Mouse (Mus musculus) right cerebral cortex, postnatal 36 days (tissue): ENCODE measurements around the gene Tas2r105.

ENCODE experiments used
- DNase-seq, 2 experiments: peaks; one replicate each; pipeline ENCODE4 v3.0.0; 2022; ENCODE audit warnings: low spot score in 2 of 2, mixed read lengths in 1 of 2

Gene Tas2r105

DNA sequence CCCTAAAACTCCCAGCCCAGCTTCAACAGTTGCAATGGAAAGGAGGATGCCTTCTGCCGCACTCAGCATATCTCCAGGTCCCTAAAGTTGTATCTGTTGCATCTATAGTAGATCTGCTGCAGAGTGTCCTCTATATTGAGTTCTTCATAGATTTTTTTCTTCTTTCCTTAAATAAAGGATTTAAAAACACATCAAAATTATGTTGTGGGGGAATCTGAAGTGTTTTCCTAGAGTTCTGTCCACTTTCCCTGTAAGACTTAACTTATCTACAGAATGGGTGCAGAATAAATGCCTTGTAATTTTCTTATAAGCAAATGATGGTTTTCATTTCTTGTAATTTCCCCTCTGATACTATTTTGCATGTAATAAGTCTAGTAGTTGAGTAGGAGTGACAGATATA lies at the start of gene Tas2r105:
TSS of gene Tas2r105 (minus strand) at position 101 of the 400 bp plus-strand sequence.
- DNase-seq = no peak

DNA sequence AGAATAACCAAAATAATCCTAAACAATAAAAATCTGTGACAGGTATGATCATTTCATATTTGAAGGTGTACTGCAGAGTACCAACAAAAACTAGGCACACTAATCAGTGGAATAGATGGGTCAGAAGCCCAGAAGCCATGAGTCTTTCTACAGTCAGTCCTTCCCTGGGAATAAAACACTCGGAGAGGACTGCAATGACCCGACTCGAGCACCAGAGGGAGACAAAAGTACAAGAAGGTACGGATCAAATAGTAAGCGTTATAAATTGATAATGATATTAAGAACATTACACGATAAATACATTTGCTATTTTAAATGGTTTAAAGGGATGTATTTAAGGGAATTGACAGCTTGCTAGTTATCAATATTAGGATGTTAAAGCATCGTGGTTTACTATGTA lies 25.5 kb upstream of the Tas2r105 start:
- DNase-seq = no peak

DNA sequence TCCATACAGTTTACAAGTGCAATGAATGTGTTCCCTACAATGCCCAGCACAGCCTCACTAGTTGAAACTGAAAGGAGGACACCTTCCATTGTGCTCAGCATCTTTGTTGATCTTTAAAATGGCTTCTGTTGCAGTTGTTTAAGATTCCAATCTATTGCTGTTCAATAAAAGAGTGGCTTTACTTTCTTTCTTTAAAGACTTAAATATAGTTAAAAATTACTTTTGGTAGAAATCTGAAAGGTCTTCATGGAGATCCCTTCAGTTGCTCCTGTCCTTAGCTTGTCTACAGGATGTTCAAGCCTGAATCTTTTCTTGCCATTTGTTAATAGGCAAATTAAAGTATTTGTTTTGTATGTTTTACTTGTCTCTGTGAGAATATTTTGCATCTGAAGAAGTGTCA lies 2.7 kb upstream of the Tas2r105 start, which contains the start of gene Tas2r114:
TSS of gene Tas2r114 (minus strand) at position 101 of the 400 bp plus-strand sequence.
- DNase-seq = no peak

DNA sequence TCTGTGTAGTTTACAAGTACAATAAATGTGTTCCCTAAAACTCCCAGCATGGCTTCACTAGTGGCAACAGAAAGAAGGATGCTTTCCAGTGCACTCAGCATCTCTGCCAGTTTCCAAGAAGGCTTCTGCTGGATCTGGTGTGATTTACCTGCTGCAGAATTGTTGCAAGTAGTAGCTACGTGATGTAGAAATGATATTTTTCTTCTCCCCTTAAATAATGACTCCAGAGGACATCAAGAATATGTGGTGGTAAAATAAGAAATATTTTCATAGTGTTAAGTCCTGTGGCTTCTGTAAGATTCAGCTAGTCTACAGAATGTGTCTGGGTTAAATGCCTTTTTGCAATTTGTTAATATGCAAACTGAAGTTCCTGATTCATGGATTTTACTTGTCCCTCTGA lies 1.7 kb downstream of the Tas2r105 start, which contains the start of gene Tas2r104:
TSS of gene Tas2r104 (minus strand) at position 101 of the 400 bp plus-strand sequence.
- no peak for DNase-seq

DNA sequence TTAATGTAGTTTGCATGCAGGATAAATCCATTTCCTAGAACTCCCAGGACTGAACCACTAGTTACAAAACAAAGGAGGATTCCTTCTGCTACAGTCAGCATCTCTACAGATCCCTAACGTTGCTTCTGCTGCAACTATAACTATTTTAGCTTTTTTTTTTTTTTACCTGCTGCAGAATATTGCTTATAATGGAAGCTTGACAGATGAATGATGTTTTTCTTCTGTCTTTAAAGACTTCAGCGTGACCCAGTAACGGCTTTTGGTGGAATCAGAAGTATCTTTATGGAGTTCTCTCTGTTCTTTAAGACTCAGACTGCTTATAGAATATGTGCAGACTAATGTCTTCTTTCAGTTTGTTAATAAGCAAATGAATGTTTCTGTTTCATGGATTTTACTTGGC lies 8.5 kb downstream of the Tas2r105 start, which contains the start of gene Tas2r106:
TSS of gene Tas2r106 (minus strand) at position 101 of the 400 bp plus-strand sequence.
- DNase-seq = no peak

DNA sequence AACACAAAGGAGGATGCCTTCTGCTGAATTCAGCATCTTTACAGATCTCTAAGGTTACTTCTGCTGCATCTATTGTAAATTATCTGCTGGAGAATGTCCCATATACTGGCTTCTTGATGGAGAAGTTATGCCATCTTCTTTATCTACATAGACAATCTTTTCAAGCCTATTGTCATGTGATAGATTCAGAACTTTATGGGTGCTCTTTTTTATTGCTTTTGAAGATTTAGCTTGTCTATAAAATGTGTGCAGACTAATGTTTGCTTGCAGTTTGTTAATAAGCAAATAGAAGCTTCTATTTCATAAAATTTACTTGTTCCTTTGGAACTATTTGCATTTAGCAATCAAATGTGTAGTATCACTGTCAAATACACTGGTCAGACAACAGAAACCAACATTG lies 27.2 kb downstream of the Tas2r105 start, which contains the start of gene Tas2r107:
TSS of gene Tas2r107 (minus strand) at position 101 of the 400 bp plus-strand sequence.
- no peak for DNase-seq
